Mouse (Mus musculus) midbrain, postnatal 0 days (tissue): ENCODE data around the gene Ugt1a6b. TPM values are rescaled to one million over a fixed set of nuclear protein-coding genes. Genes with fewer than 3 reads are reported as not detected.
"Not testable (repeated sequence)": the region's sequence is repeated elsewhere in the genome, so short reads cannot be mapped to it uniquely, and the experiment has no call there.

ENCODE experiments used
- ATAC-seq: fragments of 200-750 bp; cut with Nextera tagmentation; 2 replicates; pipeline ENCODE4 v1.8.0; 2017; ENCODE audit warnings: moderate number of reproducible peaks, mild to moderate bottlenecking, moderate TSS enrichment, moderate library complexity; ENCODE audit not compliant: low FRiP score
- DNase-seq: peaks from one replicate; pipeline ENCODE4 v3.0.0-alpha.2; 2015; ENCODE audit warnings: low spot score
- H3K27ac ChIP-seq: fragments of 300-500 bp; sonication (generic); 2 replicates; pipeline ENCODE4 v1.5.1; 2014; ENCODE audit warnings: low read depth, mild to moderate bottlenecking, low read length, mixed read lengths
- H3K27me3 ChIP-seq: fragments of 300-500 bp; sonication (generic); 2 replicates; pipeline ENCODE4 v1.6.1; 2014; ENCODE audit warnings: low read length, control low read depth, mixed read lengths; ENCODE audit not compliant: insufficient read depth
- H3K36me3 ChIP-seq: fragments of 300-500 bp; sonication (generic); 2 replicates; pipeline ENCODE4 v1.6.1; 2014; ENCODE audit warnings: low read length, control low read depth, mixed read lengths; ENCODE audit not compliant: insufficient read depth
- H3K4me1 ChIP-seq: fragments of 300-500 bp; sonication (generic); 2 replicates; pipeline ENCODE4 v1.6.1; 2014; ENCODE audit warnings: mild to moderate bottlenecking, control low read depth, antibody characterized with exemption, low read length, mixed read lengths; ENCODE audit not compliant: insufficient read depth
- H3K4me2 ChIP-seq: fragments of 300-500 bp; sonication (generic); 2 replicates; pipeline ENCODE4 v1.6.1; 2014; ENCODE audit warnings: low read depth, mild to moderate bottlenecking, low read length, mixed read lengths; ENCODE audit not compliant: poor library complexity, severe bottlenecking
- H3K4me3 ChIP-seq: fragments of 300-500 bp; sonication (generic); 2 replicates; pipeline ENCODE4 v1.5.1; 2014; ENCODE audit warnings: low read depth, mild to moderate bottlenecking, low read length, moderate library complexity
- H3K9ac ChIP-seq: fragments of 300-500 bp; sonication (generic); replicated peaks from 2 replicates; pipeline ENCODE4 v1.6.1; 2014; ENCODE audit warnings: mild to moderate bottlenecking, low read length, moderate library complexity, mixed read lengths; ENCODE audit not compliant: poor library complexity, severe bottlenecking
- H3K9me3 ChIP-seq: fragments of 300-500 bp; sonication (generic); 2 replicates; pipeline ENCODE4 v1.6.1; 2016; ENCODE audit warnings: low read length, control low read depth
- CTCF ChIP-seq: IDR thresholded peaks from 2 replicates; pipeline ENCODE4 v1.5.1; 2016; ENCODE audit warnings: antibody characterized with exemption, mild to moderate bottlenecking
- WGBS: fragments of 180-500 bp; shearing (Covaris S2); extraction: QIAGEN DNeasy Blood & Tissue Kit; methylation state at CpG from one replicate; pipeline ENCODE4 v1.1.7; 2014; 5-methylcytosine and 5-hydroxymethylcytosine counted together
- polyA plus RNA-seq: library from polyadenylated mRNA; unstranded; fragments of >200 nt; fragmentation: Nextera tagmentation; extraction: Ambion mirVana; gene quantifications from 2 replicates; pipeline ENCODE4 v1.2.1, GENCODE M21; 2015
- total RNA-seq: library from RNA; depleted of rRNA; stranded (reverse); fragments of >200 nt; gene quantifications from 2 replicates; pipeline ENCODE4 v1.2.3, GENCODE M21; 2014

Ugt1a6b gene
- total and polyA plus RNA-seq, 2 experiments from 2014 or later = 1.9 TPM; not detected in 1

- TF ChIP-seq CTCF = no peak
- no peak overlapping the region for H3K27ac ChIP-seq
- 49% methylated on average over 2 of the region's 2 CpGs for WGBS
- peaks cover 24% of the 10 kb centered on the region for H3K9me3 ChIP-seq
- no peak for ATAC-seq
- no peak overlapping the region for H3K4me3 ChIP-seq
- no peak overlapping the region for H3K4me2 ChIP-seq
- H3K4me1 ChIP-seq = no peaks in the 10 kb centered on the region
- DNase-seq = no peak
- no peaks in the 10 kb centered on the region for H3K36me3 ChIP-seq
- H3K9ac ChIP-seq = no peak overlapping the region
- no peaks in the 10 kb centered on the region for H3K27me3 ChIP-seq
Measured at GRCm38 (mm10) chr1:88222216-88222615, 119.2 kb downstream of the Ugt1a6b start.

GRCm38 (mm10) chr1:88223011-88223515 is 120.0 kb downstream of the Ugt1a6b start:
- not testable (repeated sequence) for H3K27ac ChIP-seq, H3K4me1 ChIP-seq, H3K27me3 ChIP-seq, DNase-seq, H3K4me2 ChIP-seq, ATAC-seq, H3K36me3 ChIP-seq, H3K9ac ChIP-seq, H3K4me3 ChIP-seq
- H3K9me3 ChIP-seq = peaks cover 32% of the 10 kb centered on the region

GRCm38 (mm10) chr1:88223591-88223990 is 120.5 kb downstream of the Ugt1a6b start:
- H3K4me1 ChIP-seq = no peaks in the 10 kb centered on the region
- no peaks in the 10 kb centered on the region for H3K27me3 ChIP-seq
- ATAC-seq = no peak
- DNase-seq = no peak
- H3K4me2 ChIP-seq = no peak overlapping the region
- no peak overlapping the region for H3K9ac ChIP-seq
- H3K4me3 ChIP-seq = no peak overlapping the region
- WGBS = 48% methylated on average over 1 of the region's 1 CpGs
- peaks cover 38% of the 10 kb centered on the region for H3K9me3 ChIP-seq
- no peaks in the 10 kb centered on the region for H3K36me3 ChIP-seq
- H3K27ac ChIP-seq = no peak overlapping the region
- TF ChIP-seq CTCF = no peak

GRCm38 (mm10) chr1:88224029-88224776 is 121.2 kb downstream of the Ugt1a6b start:
- H3K9me3 ChIP-seq = peaks cover 44% of the 10 kb centered on the region
- no peaks in the 10 kb centered on the region for H3K4me1 ChIP-seq
- H3K4me3 ChIP-seq = no peak overlapping the region
- H3K27ac ChIP-seq = no peak overlapping the region
- H3K36me3 ChIP-seq = no peaks in the 10 kb centered on the region
- ATAC-seq = no peak
- H3K27me3 ChIP-seq = no peaks in the 10 kb centered on the region
- 65% methylated on average over 2 of the region's 2 CpGs for WGBS
- DNase-seq = no peak
- no peak overlapping the region for H3K9ac ChIP-seq
- no peak for TF ChIP-seq CTCF
- H3K4me2 ChIP-seq = no peak overlapping the region

- H3K27ac ChIP-seq = not testable (repeated sequence)
Measured at GRCm38 (mm10) chr1:88225301-88225700, 122.2 kb downstream of the Ugt1a6b start.

GRCm38 (mm10) chr1:88225741-88226140 is 122.7 kb downstream of the Ugt1a6b start:
- Histone ChIP-seq H3K27me3 (no peaks in the 10 kb centered on the region), H3K9ac (no peak overlapping the region), H3K4me2 (no peak overlapping the region), H3K9me3 (peaks cover 59% of the 10 kb centered on the region), H3K27ac (no peak overlapping the region), H3K4me1 (no peaks in the 10 kb centered on the region), H3K36me3 (no peaks in the 10 kb centered on the region), H3K4me3 (no peak overlapping the region)
- no peak for TF ChIP-seq CTCF
- DNase-seq (no peak), ATAC-seq (no peak)

More at GRCm38 (mm10) chr1:88225301-88225700, 122.2 kb downstream of the Ugt1a6b start:
- H3K9me3 ChIP-seq = peaks cover 55% of the 10 kb centered on the region
- H3K4me1 ChIP-seq, H3K27me3 ChIP-seq, H3K4me2 ChIP-seq, H3K36me3 ChIP-seq, H3K4me3 ChIP-seq, DNase-seq, ATAC-seq, H3K9ac ChIP-seq: not testable (repeated sequence)
- 38% methylated on average over 2 of the region's 2 CpGs for WGBS
